Mouse (Mus musculus): ENCODE results near the gene Zbbx. TPM values are rescaled to one million over a fixed set of nuclear protein-coding genes. Genes with fewer than 3 reads are reported as not detected.

The Zbbx gene
- not detected for total RNA-seq (2023)

GRCm38 (mm10) chr3:75164838-75165496, at the start of gene Zbbx:
TSS of gene Zbbx (minus strand) at chr3:75165034.

Other genes starting within 250 kb of the Zbbx start
- not detected for gene Serpini2, start 105.0 kb upstream of the Zbbx start, total RNA-seq (2023)